Mouse (Mus musculus): ENCODE data around the gene Pik3cb. TPM values are rescaled to one million over a fixed set of nuclear protein-coding genes. Genes with fewer than 3 reads are reported as not detected.

Pik3cb gene
- polyA plus RNA-seq (2016; fragmentation: Nextera tagmentation; extraction: Ambion mirVana), result 2.3 TPM in 2 replicates

- Histone ChIP-seq H3K4me2 (replicated peaks) (peak within 1 kb of the TSS; percentile 73), H3K4me3 (peak within 1 kb of the TSS; percentile 84), H3K9me3 (no peaks in the 10 kb centered on the region), H3K36me3 (no peaks in the 10 kb centered on the region), H3K27me3 (replicated peaks) (no peaks in the 10 kb centered on the region; the same call in 1 of the 2 replicates), H3K27ac (peak within 1 kb of the TSS; percentile 89), H3K4me1 (peaks cover 13% of the 10 kb centered on the region), H3K9ac (peak within 1 kb of the TSS; percentile 86)
- peak; percentile 98 for ATAC-seq (ENCODE audit: low FRiP score, low read depth)
- under 1% methylated on average over 75 of the region's 77 CpGs for WGBS
Measured at GRCm38 (mm10) chr9:99140063-99140882, at the start of gene Pik3cb. Gene Pik3cb, minus strand, starts transcription at chr9:99140621.

DNA sequence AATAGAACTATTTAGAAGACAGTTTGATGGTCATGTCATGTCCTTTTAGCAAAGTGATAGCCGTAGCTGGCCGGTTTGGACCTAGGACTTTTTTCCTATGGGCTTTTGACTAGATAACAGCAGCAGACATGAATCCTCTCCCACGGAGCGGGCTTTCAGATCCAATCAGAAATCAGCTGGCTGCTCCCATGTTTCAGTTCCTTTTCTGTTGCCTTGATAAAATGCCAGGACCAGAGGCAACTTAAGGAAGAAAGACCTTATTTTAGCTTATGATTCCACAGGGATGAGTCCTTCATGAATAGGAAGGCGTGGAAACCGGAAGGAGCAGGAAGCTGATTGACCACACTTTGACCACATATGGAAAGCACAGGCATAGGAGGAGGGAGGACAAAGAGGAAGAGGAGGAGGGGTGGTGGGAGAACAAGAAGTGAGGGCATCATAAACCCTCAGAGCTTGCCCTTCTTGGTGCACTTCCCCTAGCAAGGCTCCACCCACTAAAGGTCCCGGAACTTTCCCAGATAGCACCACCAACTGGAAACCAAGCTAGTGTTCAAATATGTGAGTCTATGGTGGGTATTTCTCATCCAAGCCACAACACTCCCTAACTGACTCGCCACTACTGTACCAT, 42.7 kb upstream of the Pik3cb start:
- no peaks in the 10 kb centered on the region for H3K27me3 ChIP-seq (replicated peaks)
- H3K36me3 ChIP-seq, result no peaks in the 10 kb centered on the region
- WGBS, result 88% methylated on average over 8 of the region's 8 CpGs
- H3K9me3 ChIP-seq, result no peaks in the 10 kb centered on the region
- ATAC-seq (ENCODE audit: low FRiP score, low read depth), result no peak
- H3K9ac ChIP-seq, result no peak overlapping the region
- no peak overlapping the region for H3K4me2 ChIP-seq (replicated peaks)
- no peak overlapping the region for H3K27ac ChIP-seq
- no peaks in the 10 kb centered on the region for H3K4me1 ChIP-seq
- no peak overlapping the region for H3K4me3 ChIP-seq

DNA sequence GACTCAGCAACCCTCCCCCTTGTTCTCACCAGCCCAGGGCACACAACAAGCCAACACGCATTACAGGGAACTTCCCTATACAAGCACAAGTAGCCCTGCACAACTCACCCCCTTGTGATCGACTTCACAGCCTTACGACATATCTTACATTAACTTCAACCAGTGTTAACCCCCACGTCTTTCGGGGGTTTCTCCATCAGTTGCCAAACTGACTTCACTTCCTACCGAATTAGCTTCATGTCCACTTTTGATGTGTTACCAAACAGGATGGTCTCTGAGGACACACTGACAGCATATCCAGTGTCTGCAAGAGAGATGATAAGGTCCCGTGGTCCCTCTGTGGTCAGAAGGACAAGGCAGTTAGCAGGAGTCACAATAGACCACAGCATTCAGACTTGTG, 41.7 kb upstream of the Pik3cb start:
- Histone ChIP-seq H3K36me3 (no peaks in the 10 kb centered on the region), H3K9me3 (no peaks in the 10 kb centered on the region), H3K4me2 (replicated peaks) (no peak overlapping the region), H3K27ac (no peak overlapping the region), H3K4me1 (no peaks in the 10 kb centered on the region), H3K4me3 (no peak overlapping the region), H3K9ac (no peak overlapping the region), H3K27me3 (replicated peaks) (no peaks in the 10 kb centered on the region)
- ATAC-seq (ENCODE audit: low FRiP score, low read depth), result no peak
- 88% methylated on average over 7 of the region's 7 CpGs for WGBS

DNA sequence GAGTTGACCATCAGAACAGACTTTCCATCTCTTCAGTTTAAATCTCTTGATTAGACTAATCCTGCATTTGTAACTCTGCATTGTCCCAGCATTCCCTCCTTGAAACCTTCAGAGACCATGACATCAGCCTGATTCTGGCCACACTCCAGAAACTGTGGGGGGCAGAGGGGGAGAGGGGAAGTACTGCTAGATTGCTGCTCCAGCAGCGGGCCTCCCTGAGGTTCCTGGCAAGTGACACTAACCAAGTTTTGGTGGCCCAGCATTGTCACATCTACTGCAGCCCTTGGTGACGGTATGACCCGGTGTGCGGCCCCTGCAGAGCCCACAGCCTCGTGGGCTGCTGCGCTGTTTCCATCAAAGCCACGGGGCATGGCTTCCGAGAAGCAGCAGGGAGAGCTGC, 39.9 kb upstream of the Pik3cb start:
- Histone ChIP-seq H3K36me3 (no peaks in the 10 kb centered on the region), H3K4me1 (no peaks in the 10 kb centered on the region), H3K4me2 (replicated peaks) (no peak overlapping the region), H3K27ac (no peak overlapping the region), H3K9ac (no peak overlapping the region), H3K4me3 (no peak overlapping the region), H3K27me3 (replicated peaks) (no peaks in the 10 kb centered on the region), H3K9me3 (no peaks in the 10 kb centered on the region)
- WGBS, result 74% methylated on average over 8 of the region's 8 CpGs
- no peak for ATAC-seq (ENCODE audit: low FRiP score, low read depth)

DNA sequence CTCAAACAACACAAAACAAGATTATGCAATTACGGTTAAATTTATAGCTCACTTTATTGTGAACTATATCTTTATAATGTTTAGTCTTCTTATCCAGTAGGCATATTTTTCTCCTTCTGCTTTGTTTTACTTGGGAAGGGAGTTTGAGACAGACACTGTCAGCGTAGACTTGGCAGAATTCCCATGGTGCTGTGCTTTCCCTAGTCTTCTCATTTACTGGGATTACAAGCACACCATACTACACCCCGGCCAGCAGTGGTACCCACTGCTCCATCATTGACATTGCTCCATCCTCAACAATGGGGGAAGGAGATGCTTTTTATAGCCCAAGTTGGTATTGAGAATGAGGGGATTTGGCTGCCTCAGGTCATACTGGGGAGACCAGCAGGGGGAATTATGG, 38.3 kb upstream of the Pik3cb start:
- ATAC-seq (ENCODE audit: low FRiP score, low read depth), result no peak
- Histone ChIP-seq H3K4me1 (no peaks in the 10 kb centered on the region), H3K4me2 (replicated peaks) (no peak overlapping the region), H3K27me3 (replicated peaks) (no peaks in the 10 kb centered on the region), H3K9me3 (no peaks in the 10 kb centered on the region), H3K36me3 (no peaks in the 10 kb centered on the region), H3K4me3 (no peak overlapping the region), H3K27ac (no peak overlapping the region), H3K9ac (no peak overlapping the region)
- 93% methylated on average over 3 of the region's 3 CpGs for WGBS

DNA sequence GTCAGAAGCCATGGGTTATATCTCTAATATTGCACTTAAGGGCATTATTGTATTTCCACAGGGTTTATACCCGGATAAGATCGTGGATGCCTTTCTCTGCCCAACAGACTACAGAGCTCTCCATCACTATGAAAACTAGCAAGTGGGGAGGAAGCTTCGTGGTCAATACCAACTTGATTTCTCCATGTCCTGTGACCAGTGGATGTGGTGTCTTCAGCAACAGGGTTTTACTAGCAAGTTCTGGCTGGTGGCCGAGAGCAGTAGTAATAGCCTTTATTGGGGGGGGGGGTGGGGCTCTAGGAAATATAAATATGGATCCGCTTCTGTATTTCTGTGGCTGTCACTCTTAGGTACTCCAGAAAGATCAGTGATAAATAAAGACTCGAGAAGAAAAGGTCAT, 35.4 kb upstream of the Pik3cb start:
- WGBS, result 90% methylated on average over 6 of the region's 6 CpGs
- H3K36me3 ChIP-seq, result no peaks in the 10 kb centered on the region
- no peaks in the 10 kb centered on the region for H3K4me1 ChIP-seq
- H3K27me3 ChIP-seq (replicated peaks), result no peaks in the 10 kb centered on the region
- H3K27ac ChIP-seq, result no peak overlapping the region
- H3K4me2 ChIP-seq (replicated peaks), result no peak overlapping the region
- H3K9ac ChIP-seq, result no peak overlapping the region
- ATAC-seq (ENCODE audit: low FRiP score, low read depth), result no peak
- H3K9me3 ChIP-seq, result no peaks in the 10 kb centered on the region
- no peak overlapping the region for H3K4me3 ChIP-seq

DNA sequence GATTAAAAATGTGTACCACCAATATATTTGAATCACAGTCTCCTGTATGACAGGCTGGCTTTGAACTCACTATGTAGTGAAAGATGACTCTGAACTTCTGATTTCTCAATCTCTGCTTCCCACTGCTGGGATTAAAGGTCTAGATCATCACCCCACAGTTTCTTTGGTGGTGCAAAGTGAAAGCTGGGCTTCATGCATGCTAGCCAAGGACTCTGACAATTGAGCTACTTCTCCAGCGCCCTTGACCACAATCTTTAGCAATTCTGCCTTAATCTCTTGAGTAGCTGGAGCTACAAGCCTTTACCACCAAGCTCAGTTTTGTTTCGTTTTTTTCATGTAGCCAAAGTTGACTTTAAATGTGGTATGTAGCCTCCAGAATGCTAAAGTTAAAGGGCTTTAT, 32.4 kb upstream of the Pik3cb start:
- Histone ChIP-seq H3K4me3 (no peak overlapping the region), H3K9me3 (no peaks in the 10 kb centered on the region)
- 76% methylated on average over 2 of the region's 2 CpGs for WGBS

DNA sequence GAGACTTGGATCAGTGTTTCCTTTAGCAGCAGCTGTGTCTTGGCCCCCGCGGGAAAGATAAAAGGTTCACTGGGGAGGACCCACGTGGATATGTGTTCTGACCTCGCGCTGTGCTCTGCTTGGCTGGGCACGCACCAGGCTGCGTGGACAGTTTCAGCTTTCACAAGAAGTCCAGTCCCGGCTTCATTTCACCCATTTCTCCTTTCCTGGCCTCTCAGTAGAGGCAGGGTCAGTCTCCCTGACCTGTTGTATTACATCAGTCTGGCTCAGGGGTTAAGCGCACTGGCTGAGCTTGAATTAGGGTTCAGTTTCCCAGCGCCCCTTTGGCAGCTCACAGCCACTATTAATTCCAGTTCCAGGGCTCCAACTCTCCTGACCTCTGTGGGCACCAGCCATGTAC, 30.8 kb upstream of the Pik3cb start:
- Histone ChIP-seq H3K4me2 (replicated peaks) (no peak overlapping the region), H3K27ac (no peak overlapping the region), H3K9ac (no peak overlapping the region), H3K4me3 (no peak overlapping the region), H3K9me3 (no peaks in the 10 kb centered on the region), H3K4me1 (no peaks in the 10 kb centered on the region), H3K36me3 (no peaks in the 10 kb centered on the region), H3K27me3 (replicated peaks) (no peaks in the 10 kb centered on the region)
- no peak for ATAC-seq (ENCODE audit: low FRiP score, low read depth)
- 67% methylated on average over 10 of the region's 10 CpGs for WGBS

More for the DNA sequence above, 32.4 kb upstream of the Pik3cb start:
- no peak for ATAC-seq (ENCODE audit: low FRiP score, low read depth)
- Histone ChIP-seq H3K27ac (no peak overlapping the region), H3K4me2 (replicated peaks) (no peak overlapping the region), H3K9ac (no peak overlapping the region), H3K4me1 (no peaks in the 10 kb centered on the region), H3K36me3 (no peaks in the 10 kb centered on the region), H3K27me3 (replicated peaks) (no peaks in the 10 kb centered on the region)

- ATAC-seq (ENCODE audit: low FRiP score, low read depth), result no peak
- no peak overlapping the region for H3K4me2 ChIP-seq (replicated peaks)
- H3K27me3 ChIP-seq (replicated peaks), result no peaks in the 10 kb centered on the region
- no peaks in the 10 kb centered on the region for H3K9me3 ChIP-seq
- WGBS, result 82% methylated on average over 4 of the region's 4 CpGs
- H3K9ac ChIP-seq, result no peak overlapping the region
- H3K36me3 ChIP-seq, result no peaks in the 10 kb centered on the region
- H3K4me1 ChIP-seq, result peaks cover under 1% of the 10 kb centered on the region; the same call in 1 of the 2 replicates
- H3K27ac ChIP-seq, result no peak overlapping the region
- H3K4me3 ChIP-seq, result no peak overlapping the region
Measured at GRCm38 (mm10) chr9:99169029-99169428, 28.6 kb upstream of the Pik3cb start.

DNA sequence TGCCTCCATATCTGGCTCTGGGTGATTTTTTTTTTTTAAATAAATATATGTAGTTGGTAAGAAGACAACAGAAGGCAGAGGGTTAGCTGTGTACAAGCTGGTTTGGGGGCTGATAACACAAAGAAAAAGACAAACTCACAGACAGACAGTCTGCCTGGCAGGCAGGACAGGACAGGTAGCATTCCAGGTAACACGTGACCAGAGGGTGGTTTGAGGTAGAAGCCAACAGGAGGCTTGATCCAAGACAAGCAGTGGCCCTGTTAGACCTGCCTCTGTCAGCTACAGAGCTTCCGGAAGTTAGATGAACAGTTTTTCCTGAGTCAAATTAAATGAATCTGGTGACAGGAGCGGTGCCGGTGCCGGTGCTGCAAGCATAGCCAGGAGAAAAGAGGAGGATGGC, 26.5 kb upstream of the Pik3cb start:
- 81% methylated on average over 5 of the region's 5 CpGs for WGBS
- H3K27me3 ChIP-seq (replicated peaks), result no peaks in the 10 kb centered on the region
- no peak overlapping the region for H3K4me2 ChIP-seq (replicated peaks)
- H3K9ac ChIP-seq, result no peak overlapping the region
- no peak overlapping the region for H3K4me3 ChIP-seq
- H3K4me1 ChIP-seq, result peaks cover 12% of the 10 kb centered on the region
- H3K36me3 ChIP-seq, result no peaks in the 10 kb centered on the region
- H3K9me3 ChIP-seq, result no peaks in the 10 kb centered on the region
- ATAC-seq (ENCODE audit: low FRiP score, low read depth), result no peak
- H3K27ac ChIP-seq, result no peak overlapping the region

- no peak for ATAC-seq (ENCODE audit: low FRiP score, low read depth)
- Histone ChIP-seq H3K4me2 (replicated peaks) (no peak overlapping the region), H3K4me1 (peaks cover 12% of the 10 kb centered on the region), H3K4me3 (no peak overlapping the region), H3K36me3 (no peaks in the 10 kb centered on the region), H3K9ac (no peak overlapping the region), H3K27me3 (replicated peaks) (no peaks in the 10 kb centered on the region), H3K27ac (no peak overlapping the region), H3K9me3 (no peaks in the 10 kb centered on the region)
- 81% methylated on average over 6 of the region's 6 CpGs for WGBS
Measured at GRCm38 (mm10) chr9:99165956-99166355, 25.5 kb upstream of the Pik3cb start.

DNA sequence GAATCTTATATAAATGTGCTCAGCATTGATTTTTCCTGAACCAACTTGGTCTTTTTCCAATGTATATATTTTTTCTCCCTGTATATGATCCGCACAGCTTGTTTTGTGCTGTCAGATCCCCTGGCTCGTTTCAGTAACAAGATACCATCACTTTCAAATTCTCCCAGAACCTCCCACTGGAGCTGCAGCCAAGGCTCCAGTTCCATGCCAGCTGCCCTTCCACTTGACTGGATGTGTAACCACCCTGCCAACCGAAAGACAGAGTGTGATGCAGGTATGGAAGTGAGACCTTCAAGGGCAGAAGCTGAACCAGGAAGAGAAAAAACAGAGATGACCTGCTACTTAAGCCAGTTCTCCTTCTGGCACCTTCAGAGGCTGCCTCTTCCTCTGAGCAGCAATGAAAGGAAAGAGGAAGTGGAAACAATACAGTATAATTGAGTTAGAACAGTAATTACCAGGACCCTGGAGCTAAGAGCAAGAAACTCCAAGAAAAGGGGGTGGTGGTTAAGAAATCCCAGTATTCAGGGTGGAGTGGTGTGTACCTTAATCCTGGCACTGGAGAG, 24.3 kb upstream of the Pik3cb start:
- Histone ChIP-seq H3K4me3 (no peak overlapping the region), H3K27me3 (replicated peaks) (no peaks in the 10 kb centered on the region), H3K4me1 (peaks cover 12% of the 10 kb centered on the region), H3K27ac (no peak overlapping the region), H3K9me3 (no peaks in the 10 kb centered on the region), H3K36me3 (no peaks in the 10 kb centered on the region), H3K4me2 (replicated peaks) (no peak overlapping the region), H3K9ac (no peak overlapping the region)
- ATAC-seq (ENCODE audit: low FRiP score, low read depth), result no peak
- 71% methylated on average over 3 of the region's 3 CpGs for WGBS

All from neural tube, embryonic 12.5 days (tissue).